ENCODE assay signal across 11 mouse cellular contexts in the genomic region with DNA sequence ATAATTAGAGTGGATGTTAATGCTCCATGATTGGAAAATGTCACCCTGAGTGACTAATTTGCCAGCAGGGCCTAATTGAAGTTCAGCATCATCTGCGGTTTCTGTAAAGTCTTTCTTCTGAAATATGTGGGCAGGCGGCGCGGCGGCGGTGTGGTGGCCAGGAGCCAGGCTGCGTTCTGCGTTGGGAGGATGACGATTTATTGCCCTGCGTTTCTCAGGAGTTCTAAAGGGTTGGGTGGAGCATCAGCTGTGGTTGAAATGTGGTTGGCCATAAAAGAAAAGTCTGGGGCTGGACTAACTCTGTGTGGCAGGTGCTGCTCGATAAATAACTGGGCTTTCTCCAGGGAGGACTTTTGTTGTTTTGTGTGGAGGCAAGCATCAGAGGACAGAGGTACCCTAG.
A peak's percentile ranks its signal among the peaks of the same experiment; 100 is the strongest.
DNase-seq lines count a peak whose midpoint lies in the region.
"Had no signal": no experiment of that assay in that cellular context is flagged by ENCODE, and none has a peak within 500 bp of the region (broad histone marks: within the 10 kb centered on the region; RNA-seq: fewer than 3 reads in every experiment).

No protein-coding gene starts in this region.

- DNase-seq in heart, adult 11 months, result peak; percentile 56
- DNase-seq in heart, adult 18-20 months, result no peak
- DNase-seq in right cerebral cortex, adult 2 months (ENCODE audit: low spot score in 2 of 2), result peak; percentile 37 to 45
- DNase-seq in right cerebral cortex, postnatal 4 days, result no peak
- DNase-seq in layer of hippocampus, postnatal 10 days (ENCODE audit: low spot score in 2 of 2), result peak; percentile 51 to 61
- no peak for DNase-seq in gastrocnemius, adult 18-20 months (ENCODE audit: low spot score)
- DNase-seq in thymus, postnatal 4 days, result no peak
- DNase-seq: gastrocnemius, postnatal 36 days; heart, postnatal 14 days; lung, postnatal 36 days; thymus, postnatal 25 days had no signal

Comparison
In these comparisons a context has a peak if more than half of its experiments do, and no peak if none do; other contexts are left out.
1. DNase-seq: peak in heart, adult 11 months (single experiment), right cerebral cortex, adult 2 months (2 of 2) and layer of hippocampus, postnatal 10 days (2 of 2); none in heart, adult 18-20 months (0 of 2), right cerebral cortex, postnatal 4 days (single experiment), gastrocnemius, adult 18-20 months (single experiment) and thymus, postnatal 4 days (single experiment).